Mouse (Mus musculus) ES-Bruce4 (cell line): Measurements from ENCODE around the gene Rrnad1.

Experiments
- CTCF ChIP-seq: IDR thresholded peaks from one replicate; pipeline ENCODE4 v1.8.1; 2011; ENCODE audit warnings: low read depth, low read length
- EP300 ChIP-seq: IDR thresholded peaks from 2 replicates; pipeline ENCODE4 v1.6.1; 2011; ENCODE audit warnings: low read depth, low read length; ENCODE audit not compliant: insufficient read depth
- POLR2A ChIP-seq: IDR thresholded peaks from one replicate; pipeline ENCODE4 v1.8.1; 2011; ENCODE audit warnings: low read length; ENCODE audit not compliant: insufficient read depth

GRCm38 (mm10) chr3:87884291-87884690, 46.2 kb downstream of the Rrnad1 start:
- TF ChIP-seq CTCF: no peak
- no peak for TF ChIP-seq EP300
- TF ChIP-seq POLR2A: no peak
